In the genomic region with DNA sequence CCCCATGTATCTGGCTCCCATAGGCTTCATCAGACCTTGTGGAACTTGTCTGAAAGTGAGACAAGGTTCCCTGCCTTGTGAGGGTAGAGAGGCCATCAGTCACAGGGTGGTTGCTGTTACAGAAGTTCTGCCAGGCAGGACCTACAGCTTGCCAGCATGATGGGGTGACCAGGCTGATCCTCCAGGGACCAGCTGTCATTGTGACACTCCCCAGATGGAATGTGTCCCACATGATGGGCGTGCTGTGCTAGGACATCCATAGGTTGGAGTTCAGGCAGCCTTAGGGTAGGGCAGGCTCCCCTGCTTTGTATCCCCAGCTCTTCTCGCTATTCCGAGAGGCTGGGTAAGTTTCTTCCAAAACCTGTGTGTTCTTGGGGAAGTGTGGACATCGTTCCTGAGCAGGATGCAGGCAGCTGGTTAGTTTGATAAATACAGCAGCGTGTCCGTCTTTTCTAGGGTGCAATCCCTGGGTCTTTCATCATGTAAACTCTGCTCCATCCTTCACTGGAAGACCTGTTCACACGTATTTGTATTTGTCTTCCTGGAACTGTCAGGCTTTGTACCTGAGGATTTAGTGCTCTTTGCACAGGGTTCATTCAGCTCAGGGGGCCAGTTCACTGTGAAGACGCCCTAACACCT, we compare ENCODE assay signal across 10 mouse cellular contexts. TPM values are rescaled to one million over a fixed set of nuclear protein-coding genes. Genes with fewer than 3 reads are reported as not detected.
DNase-seq lines count a peak whose midpoint lies in the region; ATAC-seq and TF ChIP-seq lines count a peak whose summit lies in the region.
"Had no signal": no experiment of that assay in that cellular context is flagged by ENCODE, and none has a peak within 500 bp of the region (broad histone marks: within the 10 kb centered on the region; RNA-seq: fewer than 3 reads in every experiment).

No protein-coding gene starts in this region.

- peak overlapping the region; percentile 20; the same call in 1 of the 2 replicates for H3K9ac ChIP-seq in heart, adult 2 months (ENCODE audit: low read depth, low read length)
- no peak overlapping the region for H3K9ac ChIP-seq in CH12.LX (ENCODE audit: insufficient read depth, low read depth)
- peak overlapping the region; percentile 89; the same call in 1 of the 2 replicates for H3K9ac ChIP-seq in forebrain, embryonic 16.5 days (replicated peaks; ENCODE audit: low read depth, low read length)
- H3K9ac ChIP-seq in liver, embryonic 15.5 days: no peak overlapping the region

- no peak for DNase-seq in heart, adult 2 months
- no peak for DNase-seq in heart, adult 9 months (ENCODE audit: low spot score in 2 of 2)
- no peak for DNase-seq in CH12.LX (ENCODE audit: extremely low read depth)
- DNase-seq in frontal cortex, postnatal 25 days (ENCODE audit: low spot score in 2 of 2): no peak
- no peak for DNase-seq in adipocyte (ENCODE audit: low spot score)
- DNase-seq in left cerebral cortex, postnatal 36 days (ENCODE audit: low spot score in 2 of 2): no peak
- DNase-seq: cerebellum, adult 8-10 months had no signal

- ATAC-seq in forebrain, embryonic 16.5 days: no peak
- ATAC-seq in liver, embryonic 15.5 days (ENCODE audit: insufficient read depth): peak; percentile 7

- peak overlapping the region; percentile 20; the same call in 1 of the 2 replicates for H3K27ac ChIP-seq in heart, adult 2 months
- no peak overlapping the region for H3K27ac ChIP-seq in CH12.LX (ENCODE audit: insufficient read depth, low read depth)
- H3K27ac ChIP-seq in forebrain, embryonic 16.5 days (ENCODE audit: low read length): no peak overlapping the region
- H3K27ac ChIP-seq in liver, embryonic 15.5 days (replicated peaks): no peak overlapping the region
- H3K27ac ChIP-seq: macrophage had no signal

- peaks cover 15% of the 10 kb centered on the region for H3K9me3 ChIP-seq in CH12.LX (replicated peaks; ENCODE audit: low read length)
- no peaks in the 10 kb centered on the region for H3K9me3 ChIP-seq in forebrain, embryonic 16.5 days (ENCODE audit: control insufficient read depth, low read length)
- no peaks in the 10 kb centered on the region for H3K9me3 ChIP-seq in liver, embryonic 15.5 days (replicated peaks)

- TF ChIP-seq CTCF in heart, adult 2 months (IDR thresholded peaks at IDR 0.05): no peak
- no peak for TF ChIP-seq CTCF in CH12.LX (conservative IDR thresholded peaks at IDR 0.05 in 1 of 2, IDR thresholded peaks at IDR 0.05 in 1 of 2; ENCODE audit: low read depth in 2 of 2, low read length in 2 of 2)

- H3K4me1 ChIP-seq in heart, adult 2 months (ENCODE audit: control insufficient read depth, insufficient read depth, low read length): peaks cover 1% of the 10 kb centered on the region; the same call in 1 of the 2 replicates
- H3K4me1 ChIP-seq in CH12.LX (ENCODE audit: control insufficient read depth in 1 of 2, insufficient read depth in 2 of 2): peaks cover 0 to 31% of the 10 kb centered on the region in 2 experiments; a peak in 2 of 4 replicates
- H3K4me1 ChIP-seq in forebrain, embryonic 16.5 days (replicated peaks; ENCODE audit: control insufficient read depth, insufficient read depth, low read length): peaks cover 36% of the 10 kb centered on the region
- H3K4me1 ChIP-seq in liver, embryonic 15.5 days (replicated peaks): peaks cover 47% of the 10 kb centered on the region

- peak overlapping the region; percentile 92 for H3K4me3 ChIP-seq in heart, adult 2 months
- H3K4me3 ChIP-seq in CH12.LX (replicated peaks in 1 of 3; ENCODE audit: low read depth in 2 of 3, low read length in 2 of 3, poor library complexity in 1 of 3): peak overlapping the region in 1 of 3 experiments; percentile 50
- peak overlapping the region; percentile 73 for H3K4me3 ChIP-seq in forebrain, embryonic 16.5 days (replicated peaks; ENCODE audit: low read length)
- H3K4me3 ChIP-seq in liver, embryonic 15.5 days (replicated peaks): peak overlapping the region; percentile 58

- peak overlapping the region; percentile 79 for H3K4me2 ChIP-seq in CH12.LX (ENCODE audit: insufficient read depth, low read depth, poor library complexity, severe bottlenecking)
- peak overlapping the region; percentile 98 for H3K4me2 ChIP-seq in forebrain, embryonic 16.5 days (ENCODE audit: low read length)
- H3K4me2 ChIP-seq in liver, embryonic 15.5 days: peak overlapping the region; percentile 71

- TF ChIP-seq EP300 in heart, adult 2 months (IDR thresholded peaks at IDR 0.05; ENCODE audit: insufficient read depth, low read depth, low read length): no peak
- TF ChIP-seq EP300 in CH12.LX (IDR thresholded peaks at IDR 0.05; ENCODE audit: low read length): no peak

- H3K36me3 ChIP-seq in heart, adult 2 months (ENCODE audit: control insufficient read depth, insufficient read depth, low read length): no peaks in the 10 kb centered on the region
- H3K36me3 ChIP-seq in CH12.LX (replicated peaks in 1 of 2; ENCODE audit: control insufficient read depth in 1 of 2, insufficient read depth in 1 of 2, low read length in 1 of 2): no peaks in the 10 kb centered on the region
- no peaks in the 10 kb centered on the region for H3K36me3 ChIP-seq in forebrain, embryonic 16.5 days (ENCODE audit: control insufficient read depth, insufficient read depth)
- H3K36me3 ChIP-seq in liver, embryonic 15.5 days (replicated peaks): no peaks in the 10 kb centered on the region

- no peak for TF ChIP-seq RAD21 in CH12.LX (IDR thresholded peaks at IDR 0.05; ENCODE audit: low read depth, low read length)

- intact Hi-C loops in heart, adult 2 months (cut with DNase I): loop anchor here (1.0 to 2.0 kb wide), 2 partner anchors 22 to 37 kb away; no protein-coding TSS in a partner anchor
- intact Hi-C loops in left cerebral cortex, postnatal 36 days (cut with DNase I): loop anchor here (5.0 kb wide), 1 partner anchor 34 kb away; no protein-coding TSS in a partner anchor

- TF ChIP-seq POLR2A in heart, adult 2 months (IDR thresholded peaks at IDR 0.05; ENCODE audit: insufficient read depth, low read depth, low read length): no peak
- no peak for TF ChIP-seq POLR2A in CH12.LX (IDR thresholded peaks at IDR 0.05; ENCODE audit: low read depth, low read length)

- peaks cover 10% of the 10 kb centered on the region for H3K27me3 ChIP-seq in heart, adult 2 months (ENCODE audit: control insufficient read depth, insufficient read depth, low read length)
- peaks cover 79% of the 10 kb centered on the region for H3K27me3 ChIP-seq in CH12.LX (replicated peaks)
- no peaks in the 10 kb centered on the region for H3K27me3 ChIP-seq in forebrain, embryonic 16.5 days (replicated peaks; ENCODE audit: control insufficient read depth, insufficient read depth, low read length)
- peaks cover 70% of the 10 kb centered on the region for H3K27me3 ChIP-seq in liver, embryonic 15.5 days

- dilution Hi-C loops in CH12.LX (cut with MboI; ENCODE audit: extremely low pct_ligation_motif_present, extremely low pct_unique_long_range_greater_than_20kb, low sequenced_read_pairs): no loop called here

- in situ Hi-C loops in CH12.LX (cut with MboI; ENCODE audit: low pct_ligation_motif_present, low pct_unique_long_range_greater_than_20kb, low sequenced_read_pairs): no loop called here

- 24% methylated on average over 8 of the region's 8 CpGs for WGBS in heart, adult 2 months
- 15% methylated on average over 8 of the region's 8 CpGs for WGBS in forebrain, embryonic 16.5 days
- 10% methylated on average over 8 of the region's 8 CpGs for WGBS in liver, embryonic 15.5 days (ENCODE audit: insufficient replicate concordance)

- no peaks in the 10 kb centered on the region for H3K79me2 ChIP-seq in heart, adult 2 months (replicated peaks; ENCODE audit: control insufficient read depth, insufficient read depth, low read length)
- no peaks in the 10 kb centered on the region for H3K79me2 ChIP-seq in CH12.LX (replicated peaks; ENCODE audit: control insufficient read depth, extremely low read depth, insufficient read depth, poor library complexity, severe bottlenecking)

TF ChIP-seq in CH12.LX, 34 proteins besides CTCF, POLR2A, EP300 and RAD21:
- TF ChIP-seq TCF12 (IDR thresholded peaks at IDR 0.05; ENCODE audit: low read depth, low read length) (no peak), MAZ (IDR thresholded peaks at IDR 0.05; ENCODE audit: low read depth, low read length) (no peak), RCOR1 (conservative IDR thresholded peaks at IDR 0.05; ENCODE audit: low read depth, low read length) (no peak), ZKSCAN1 (IDR thresholded peaks at IDR 0.05; ENCODE audit: borderline replicate concordance, low read depth, low read length) (no peak), NRF1 (IDR thresholded peaks at IDR 0.05; ENCODE audit: low read depth, low read length) (no peak), IRF4 (IDR thresholded peaks at IDR 0.05; ENCODE audit: low read depth, low read length) (no peak), ETS1 (conservative IDR thresholded peaks at IDR 0.05; ENCODE audit: low read depth, low read length) (no peak), JUN (IDR thresholded peaks at IDR 0.05; ENCODE audit: insufficient read depth, low read depth, low read length) (no peak), NELFE (IDR thresholded peaks at IDR 0.05; ENCODE audit: low read depth, low read length) (no peak), SMC3 (IDR thresholded peaks at IDR 0.05; ENCODE audit: low read depth, low read length) (no peak), ZC3H11A (IDR thresholded peaks at IDR 0.05; ENCODE audit: low read depth, low read length) (no peak), ELF1 (IDR thresholded peaks at IDR 0.05; ENCODE audit: low read depth, low read length) (no peak)

RNA-seq across cellular contexts. Expression of a gene that starts 0.5 kb away (rescaled TPM):
- 10 to 100 TPM in 1 of 2 experiments, 1 to 10 TPM in 1; 8.6 to 10.1 TPM for total RNA-seq in heart, adult 2 months (2021)
- polyA plus RNA-seq in heart, adult 2 months (2012; rRNA removed): 15.1 and 15.4 TPM in 2 replicates
- total RNA-seq in CH12.LX (2012; rRNA removed): 0.76 and 1.2 TPM in 2 replicates
- total RNA-seq in CH12.LX (2014; rRNA removed): 0.12 and 0.19 TPM in 2 replicates
- polyA plus RNA-seq in CH12.LX (2012; ENCODE audit: insufficient read length, low read depth): 0.23 and 0.35 TPM in 2 replicates
- polyA plus RNA-seq in forebrain, embryonic 16.5 days (2015; fragmentation: Nextera tagmentation; extraction: Ambion mirVana): 29.9 and 33.0 TPM in 2 replicates
- 2.7 and 3.0 TPM in 2 replicates for polyA plus RNA-seq in liver, embryonic 15.5 days (2015; fragmentation: Nextera tagmentation; extraction: Ambion mirVana)
- 100 to 1,000 TPM; 120 to 133 TPM for total RNA-seq in left cerebral cortex, postnatal 36 days (2021)
- polyA plus RNA-seq: macrophage had no signal

Comparison
In these comparisons a context has a peak if more than half of its experiments do, and no peak if none do; other contexts are left out.
1. H3K9ac ChIP-seq: peak in heart, adult 2 months (single experiment) and forebrain, embryonic 16.5 days (single experiment); none in CH12.LX (single experiment) and liver, embryonic 15.5 days (single experiment).
2. Peak in every context shown above with its lines, with median percentiles within 50 percentile points of each other: H3K4me2 ChIP-seq.